Mouse (Mus musculus): ENCODE data around the gene Polr3h.
A peak's percentile ranks its signal among the peaks of the same experiment; 100 is the strongest.

Gene Polr3h

GRCm38 (mm10) chr15:81949476-81950131, 23.6 kb upstream of the Polr3h start:
- DNase-seq (ENCODE audit: low spot score in 2 of 2) = no peak

DNA sequence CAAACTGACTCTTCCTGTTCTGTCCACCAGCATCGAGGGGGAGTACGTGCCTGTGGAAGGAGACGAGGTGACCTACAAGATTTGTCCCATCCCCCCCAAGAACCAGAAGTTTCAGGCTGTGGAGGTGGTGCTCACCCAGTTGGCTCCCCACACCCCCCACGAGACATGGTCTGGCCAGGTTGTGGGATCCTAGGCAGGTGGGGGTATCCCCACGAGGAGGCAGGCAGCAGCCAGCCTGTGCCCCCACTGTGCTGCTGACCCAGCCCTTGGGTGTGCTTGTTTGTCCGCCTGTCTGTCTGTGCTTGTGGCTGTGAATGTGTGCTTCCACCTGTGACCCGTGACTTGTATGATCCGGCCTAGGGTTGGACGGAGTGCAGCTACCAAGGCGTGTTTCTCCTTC, 23.0 kb upstream of the Polr3h start:
- DNase-seq (ENCODE audit: low spot score in 2 of 2) = no peak

- no peak for DNase-seq (ENCODE audit: low spot score in 2 of 2)
Measured at GRCm38 (mm10) chr15:81943176-81943749, 17.2 kb upstream of the Polr3h start.

DNA sequence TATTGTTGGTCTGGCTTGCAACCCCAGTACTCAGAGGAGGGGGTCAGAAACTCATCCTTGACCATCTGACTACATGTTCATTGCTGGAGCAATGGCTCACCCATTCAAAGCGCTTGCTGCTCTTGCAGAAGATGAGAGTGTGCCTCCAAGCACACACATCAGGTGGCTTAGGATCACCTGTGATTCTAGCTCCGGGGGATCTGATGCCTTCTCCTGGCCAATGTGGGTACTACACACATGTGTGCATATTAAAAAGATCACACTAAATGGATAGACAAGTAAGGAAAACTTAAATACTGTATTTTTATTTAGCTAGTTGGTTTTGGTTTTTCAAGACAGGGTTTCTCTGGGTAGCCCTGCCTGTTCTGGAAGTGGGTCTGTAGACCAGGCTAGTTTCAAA, 15.0 kb upstream of the Polr3h start:
- no peak for DNase-seq (ENCODE audit: low spot score in 2 of 2)

- no peak for DNase-seq (ENCODE audit: low spot score in 2 of 2)
Measured at GRCm38 (mm10) chr15:81940219-81940618, 14.2 kb upstream of the Polr3h start.

GRCm38 (mm10) chr15:81939774-81940173, 13.7 kb upstream of the Polr3h start:
- no peak for DNase-seq (ENCODE audit: low spot score in 2 of 2)

DNA sequence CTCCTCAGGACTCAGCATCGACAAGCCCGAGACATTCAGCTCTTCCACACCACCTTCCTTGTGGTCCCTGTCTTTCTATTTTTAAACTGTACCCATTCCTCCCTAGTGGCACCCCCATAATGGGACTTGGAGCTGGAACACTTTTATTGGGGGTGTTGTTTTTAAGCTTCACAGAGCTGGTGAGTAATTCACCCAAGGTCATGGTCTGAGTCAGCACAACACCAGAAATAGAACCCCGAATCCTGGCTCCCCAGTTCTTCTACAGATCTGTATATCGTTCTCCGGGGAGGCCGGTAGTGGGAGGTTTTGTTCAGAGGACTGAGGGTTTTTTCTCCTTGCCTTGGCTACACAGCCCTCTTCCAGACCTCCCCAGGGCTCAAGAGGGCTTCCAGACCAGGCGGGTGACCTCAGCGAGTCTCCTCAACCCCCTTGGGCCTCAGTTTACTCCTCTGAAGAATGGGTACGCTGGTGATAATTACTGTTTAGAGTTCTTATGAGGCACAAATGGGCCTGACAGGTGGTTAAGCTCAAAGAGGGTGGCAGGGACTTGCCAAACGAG, 13.2 kb upstream of the Polr3h start:
- no peak for DNase-seq (ENCODE audit: low spot score in 2 of 2)

- no peak for DNase-seq (ENCODE audit: low spot score in 2 of 2)
Measured at GRCm38 (mm10) chr15:81938246-81938645, 12.2 kb upstream of the Polr3h start.

DNA sequence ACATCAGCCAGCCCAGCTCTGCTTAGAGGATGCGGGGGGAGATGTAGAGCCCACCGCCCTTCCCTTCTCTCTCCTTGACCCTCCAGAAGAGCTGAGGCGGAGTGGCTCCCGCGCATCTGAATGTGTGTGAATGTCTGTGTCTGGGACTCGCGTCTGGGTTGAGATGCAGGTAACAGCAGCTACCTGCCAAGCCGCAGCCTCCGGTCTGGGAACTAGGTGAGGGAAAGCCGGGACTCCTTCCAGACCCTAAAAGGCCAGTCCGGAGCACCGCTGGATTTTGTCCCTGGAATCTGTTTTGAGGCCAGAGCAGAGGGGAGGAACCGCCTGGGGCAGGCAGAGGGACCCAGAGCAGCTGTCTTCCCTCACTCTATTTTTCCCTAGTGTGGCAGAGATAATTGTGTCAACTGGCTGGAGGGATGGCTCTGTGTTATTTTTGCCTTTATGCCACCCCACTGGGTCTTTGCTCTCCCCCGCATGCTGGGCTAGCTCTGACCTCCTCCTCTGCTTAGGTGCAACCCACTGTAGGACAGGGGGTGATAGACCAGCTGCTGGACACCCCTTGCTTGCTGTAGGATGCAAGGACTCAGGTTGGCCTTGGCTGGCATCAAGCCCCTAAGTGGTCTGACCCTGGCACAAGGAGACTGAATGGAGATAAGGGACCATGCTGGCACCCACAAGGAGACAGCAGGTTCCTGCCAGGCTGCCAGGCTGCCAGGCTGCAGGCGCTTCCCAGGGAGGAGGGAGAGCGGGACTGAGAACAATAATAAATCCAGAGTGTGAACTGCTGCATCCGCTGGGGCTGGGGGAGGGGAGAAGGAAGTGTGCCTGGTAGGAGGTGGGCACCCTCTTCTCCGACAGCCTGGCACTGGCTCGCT, 11.3 kb upstream of the Polr3h start:
- DNase-seq (ENCODE audit: low spot score in 2 of 2) = peak; percentile 73 to 81

DNA sequence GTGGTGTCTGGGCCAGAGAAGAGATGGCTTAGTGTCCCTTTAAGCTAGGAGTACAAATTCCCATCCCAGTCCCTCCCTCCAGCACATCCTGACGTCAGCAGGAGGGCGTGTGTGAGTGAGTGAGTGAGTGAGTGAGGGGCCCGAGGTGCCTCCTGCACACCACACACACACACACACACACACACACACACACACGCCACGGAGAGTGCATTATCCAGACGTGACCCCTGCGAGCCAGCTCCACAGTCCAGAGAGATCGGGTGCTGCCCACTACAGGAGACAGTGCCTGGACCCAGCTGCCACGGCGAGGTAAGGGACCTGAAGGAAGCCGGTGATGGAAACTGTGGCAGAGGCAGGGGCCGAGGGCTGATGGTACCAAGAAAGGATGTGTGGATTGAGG, 10.6 kb upstream of the Polr3h start, which contains the start of gene Csdc2:
Gene Csdc2, plus strand, starts transcription at position 81 of the 400 bp plus-strand sequence.
- peak; percentile 63 to 66 for DNase-seq (ENCODE audit: low spot score in 2 of 2)

DNA sequence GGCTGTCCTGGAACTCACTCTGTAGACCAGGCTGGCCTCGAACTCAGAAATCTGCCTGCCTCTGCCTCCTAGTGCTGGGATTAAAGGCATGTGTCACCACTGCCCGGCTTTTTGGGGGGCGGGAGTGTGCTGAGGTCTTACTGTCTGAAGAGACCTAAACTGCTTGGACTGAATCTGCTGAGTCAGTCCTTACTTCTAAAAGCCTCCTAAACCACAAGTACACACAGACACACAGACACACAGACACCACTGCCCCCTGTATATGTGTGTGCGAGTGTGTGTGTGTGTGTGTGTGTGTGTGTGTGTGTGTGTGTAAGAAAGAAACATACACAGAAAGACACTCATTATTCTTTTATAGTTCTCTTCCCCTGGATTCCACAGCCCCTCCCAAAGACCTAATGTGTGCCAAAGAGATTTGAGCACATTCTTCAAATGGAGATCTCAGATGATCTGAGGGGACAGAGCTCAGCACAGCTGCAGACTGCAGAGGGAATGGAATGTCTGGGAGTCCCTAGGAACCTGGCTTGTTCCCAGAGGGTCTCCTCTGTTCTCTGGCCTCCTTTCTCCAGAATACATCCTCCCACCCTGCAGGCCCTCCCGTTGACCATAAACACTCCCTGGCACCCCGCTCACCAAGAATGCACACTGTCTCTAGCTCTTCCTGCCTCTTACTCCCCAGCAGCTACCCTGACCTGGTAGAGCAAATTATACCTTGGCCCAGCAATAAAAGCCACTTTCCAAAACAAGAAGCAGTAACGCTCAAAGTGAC, 10.0 kb upstream of the Polr3h start:
- no peak for DNase-seq (ENCODE audit: low spot score in 2 of 2)

GRCm38 (mm10) chr15:81933986-81934385, 7.9 kb upstream of the Polr3h start:
- no peak for DNase-seq (ENCODE audit: low spot score in 2 of 2)

DNA sequence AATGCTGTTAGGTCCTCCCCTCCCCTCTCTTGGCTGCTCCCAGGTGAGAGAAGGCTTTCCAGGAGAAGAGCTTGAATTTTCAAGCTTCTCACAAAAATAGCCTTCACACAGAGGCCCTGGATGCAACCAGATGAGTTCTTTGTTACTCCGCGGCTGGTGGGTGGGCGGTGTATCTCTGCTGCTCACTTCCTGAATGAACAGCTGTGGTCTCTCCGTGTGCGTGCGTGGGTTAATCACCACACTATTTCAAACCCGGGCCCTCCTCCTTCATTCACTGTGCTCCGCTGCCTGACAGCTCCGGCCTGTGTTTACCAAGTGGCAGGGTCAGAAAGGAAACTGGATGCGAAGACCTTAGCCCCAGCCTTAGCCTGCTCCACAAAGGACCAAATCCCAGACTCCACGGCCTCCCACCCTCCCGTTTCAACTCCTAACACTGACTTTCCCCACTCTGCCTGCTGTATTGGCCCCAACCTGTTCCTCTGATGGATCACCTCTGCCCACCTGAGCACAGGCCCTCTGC, 7.0 kb upstream of the Polr3h start:
- DNase-seq (ENCODE audit: low spot score in 2 of 2) = peak; percentile 72 to 84

- no peak for DNase-seq (ENCODE audit: low spot score in 2 of 2)
Measured at GRCm38 (mm10) chr15:81928277-81928676, 2.2 kb upstream of the Polr3h start.

GRCm38 (mm10) chr15:81927741-81928140, 1.7 kb upstream of the Polr3h start:
- no peak for DNase-seq (ENCODE audit: low spot score in 2 of 2)

- no peak for DNase-seq (ENCODE audit: low spot score in 2 of 2)
Measured at GRCm38 (mm10) chr15:81926446-81926822, 394 bp upstream of the Polr3h start.

- DNase-seq (ENCODE audit: low spot score in 2 of 2) = no peak
Measured at GRCm38 (mm10) chr15:81924933-81925332, 1.1 kb downstream of the Polr3h start.

DNA sequence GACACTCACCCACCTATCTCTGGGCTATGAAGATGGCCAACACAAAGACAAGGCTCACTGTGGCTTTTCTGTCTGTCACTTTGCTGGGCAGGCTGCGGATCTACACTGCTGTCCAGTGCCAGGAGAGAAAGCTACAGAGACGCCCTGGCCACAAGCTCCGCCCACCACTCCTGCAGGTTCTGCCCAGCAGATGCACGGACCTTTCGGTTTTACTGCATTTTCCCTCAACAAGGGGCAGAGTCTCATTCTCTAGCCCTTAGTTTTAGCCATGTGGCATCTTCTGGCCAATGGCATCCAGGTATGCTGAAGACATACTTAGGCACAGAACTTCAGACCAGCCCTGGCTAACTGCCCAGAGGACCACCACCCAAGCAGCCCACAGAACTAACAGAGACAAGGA, 4.8 kb downstream of the Polr3h start:
- no peak for DNase-seq (ENCODE audit: low spot score in 2 of 2)

DNA sequence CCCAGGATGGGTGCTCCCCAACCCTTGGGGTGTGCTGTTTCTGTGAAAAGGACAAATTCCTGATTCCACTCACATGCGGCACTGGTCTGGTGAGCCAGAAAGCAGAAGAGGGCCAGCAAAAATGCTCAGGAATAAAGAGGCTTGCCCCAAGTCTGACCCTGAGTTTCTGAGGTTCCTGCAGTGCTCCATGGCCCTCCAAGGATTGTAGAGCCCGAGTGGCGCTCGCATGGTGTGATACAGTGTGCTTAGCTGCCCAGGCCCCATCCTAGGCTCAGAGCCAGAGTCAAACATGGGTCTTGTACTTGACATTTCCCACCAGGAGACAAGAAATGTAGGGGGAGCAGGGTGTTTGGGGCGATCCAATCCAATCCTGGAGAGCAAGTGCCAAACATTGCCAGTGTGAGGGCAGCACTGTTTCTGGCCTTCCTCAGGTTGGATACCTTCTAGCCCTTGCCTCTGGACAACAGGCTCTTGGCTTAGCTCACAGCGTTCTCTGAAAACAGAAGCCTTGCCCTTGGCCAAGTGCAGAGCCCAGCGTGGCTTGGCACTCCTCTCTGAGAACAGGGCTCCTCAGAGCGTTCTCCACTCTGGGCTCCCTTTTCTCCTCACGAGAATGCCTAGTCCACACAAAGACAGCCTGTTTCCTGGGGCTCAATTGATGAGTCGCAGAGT, 5.4 kb downstream of the Polr3h start:
- DNase-seq (ENCODE audit: low spot score in 2 of 2) = peak in 1 of 2 experiments; percentile 50

GRCm38 (mm10) chr15:81919062-81919461, 7.0 kb downstream of the Polr3h start:
- no peak for DNase-seq (ENCODE audit: low spot score in 2 of 2)

Measured in frontal cortex, postnatal 36 days (tissue).